Mouse (Mus musculus): Measurements from ENCODE around the gene Arhgap1.

The Arhgap1 gene

DNA sequence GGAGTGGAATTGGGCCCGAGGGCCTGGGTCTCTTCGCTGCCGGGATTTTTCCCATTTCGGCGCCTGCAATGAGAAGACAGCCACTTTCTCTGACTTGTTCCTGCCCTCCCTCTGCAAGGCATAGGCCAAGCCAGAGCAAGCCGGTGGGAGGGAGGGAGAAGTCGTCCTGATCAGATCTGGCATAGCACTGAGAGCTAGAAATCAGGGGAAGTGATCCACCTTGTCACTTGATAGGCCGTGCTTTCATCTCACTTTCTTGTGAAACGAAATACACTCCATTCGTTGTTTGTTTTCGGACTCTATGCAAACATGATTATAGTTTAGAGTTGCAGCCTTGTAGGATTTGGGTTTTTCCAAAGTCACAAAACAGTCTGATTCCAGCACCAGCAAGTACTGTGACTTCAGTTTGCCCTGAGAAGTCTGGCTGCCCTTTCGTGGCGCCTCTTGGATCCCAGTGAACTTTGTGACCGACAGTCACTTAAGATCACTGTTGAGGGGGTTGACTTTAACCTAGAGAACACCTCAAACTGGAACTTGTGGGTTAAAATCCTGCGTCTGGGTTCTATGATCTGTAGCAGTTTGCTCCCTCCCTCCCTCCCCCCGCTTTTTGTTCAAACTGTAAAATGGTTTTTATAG lies 818 bp downstream of the Arhgap1 start:
- DNase-seq = no peak

DNA sequence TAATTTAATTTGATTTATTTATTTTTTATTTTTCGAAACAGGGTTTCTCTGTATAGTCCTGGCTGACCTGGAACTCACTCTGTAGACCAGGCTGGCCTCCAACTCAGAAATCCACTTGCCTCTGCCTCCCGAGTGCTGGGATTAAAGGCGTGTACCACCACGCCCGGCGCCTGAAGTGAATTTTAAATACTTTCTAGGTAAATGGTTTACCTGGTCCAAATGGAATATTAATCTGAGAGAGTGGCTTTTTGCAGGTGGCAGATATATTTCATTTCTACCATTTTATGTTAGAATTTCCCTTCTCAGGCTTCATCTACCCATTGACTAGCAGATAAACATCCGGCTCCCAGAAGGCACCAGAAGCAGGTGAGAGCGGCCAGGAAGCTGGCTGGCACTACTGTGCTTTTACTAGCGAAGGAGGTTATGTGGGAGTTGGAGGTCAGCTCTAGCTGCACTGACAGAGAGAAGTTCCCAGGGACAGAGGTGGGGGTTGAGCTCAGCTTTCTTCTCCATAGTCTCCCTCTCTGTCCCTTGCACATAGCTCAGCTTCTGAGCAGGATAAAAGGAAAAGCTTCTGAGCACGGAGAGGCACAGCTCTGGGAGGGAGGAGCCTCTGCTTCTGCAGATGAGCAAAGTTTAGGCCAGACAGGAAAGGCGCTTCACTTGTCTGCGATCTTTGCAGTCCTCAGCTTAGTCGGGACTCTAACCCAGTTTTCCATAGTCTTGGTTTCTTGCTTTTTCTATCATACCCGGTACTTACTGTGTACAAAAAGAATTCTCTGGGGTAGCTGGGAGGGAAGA lies 2.0 kb downstream of the Arhgap1 start:
- DNase-seq = no peak

- DNase-seq = no peak
Measured at GRCm38 (mm10) chr2:91652863-91653262, 3.2 kb downstream of the Arhgap1 start.

- DNase-seq = no peak
Measured at GRCm38 (mm10) chr2:91655388-91655787, 5.7 kb downstream of the Arhgap1 start.

DNA sequence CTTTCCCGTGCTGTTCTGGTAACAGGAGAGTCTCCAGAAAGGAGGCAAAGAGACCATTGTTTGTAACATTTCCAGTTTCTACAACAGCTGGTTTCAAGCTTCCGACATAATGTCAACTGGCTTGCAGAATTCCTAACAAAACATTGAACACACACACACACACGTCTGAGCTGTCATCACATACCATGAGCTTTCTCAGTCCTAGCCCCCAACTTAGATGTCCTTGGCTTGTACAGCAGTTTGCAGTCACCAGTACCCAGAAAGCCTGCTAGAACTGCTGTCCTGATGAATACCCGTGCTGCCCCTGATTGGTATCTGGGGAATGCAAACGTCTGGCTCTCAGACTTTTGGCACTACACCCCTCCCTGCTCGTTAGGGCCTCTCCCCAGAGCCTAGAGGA lies 6.2 kb downstream of the Arhgap1 start:
- no peak for DNase-seq

- no peak for DNase-seq
Measured at GRCm38 (mm10) chr2:91656774-91657173, 7.1 kb downstream of the Arhgap1 start.

DNA sequence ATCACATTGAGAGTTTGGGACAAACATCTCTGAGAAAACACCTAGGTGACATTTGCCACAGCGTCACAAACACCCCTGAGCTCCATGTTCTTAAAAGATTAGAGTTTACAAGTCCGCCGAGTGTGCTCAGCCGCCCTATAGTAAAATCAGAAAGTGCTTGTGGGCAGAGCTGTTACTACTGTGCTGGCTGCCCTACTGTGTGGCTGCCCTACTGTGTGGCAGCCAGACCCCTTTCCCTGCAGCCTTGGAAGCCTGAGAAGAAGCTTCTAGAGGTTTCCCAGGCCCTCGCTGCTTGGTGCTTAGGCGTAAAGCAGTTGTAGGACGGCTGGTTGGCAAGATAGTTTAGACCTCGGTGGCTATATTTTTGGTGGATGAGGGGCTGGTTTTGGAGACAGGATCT lies 10.0 kb downstream of the Arhgap1 start:
- no peak for DNase-seq

GRCm38 (mm10) chr2:91660981-91661380 lies 11.3 kb downstream of the Arhgap1 start:
- DNase-seq = no peak

DNA sequence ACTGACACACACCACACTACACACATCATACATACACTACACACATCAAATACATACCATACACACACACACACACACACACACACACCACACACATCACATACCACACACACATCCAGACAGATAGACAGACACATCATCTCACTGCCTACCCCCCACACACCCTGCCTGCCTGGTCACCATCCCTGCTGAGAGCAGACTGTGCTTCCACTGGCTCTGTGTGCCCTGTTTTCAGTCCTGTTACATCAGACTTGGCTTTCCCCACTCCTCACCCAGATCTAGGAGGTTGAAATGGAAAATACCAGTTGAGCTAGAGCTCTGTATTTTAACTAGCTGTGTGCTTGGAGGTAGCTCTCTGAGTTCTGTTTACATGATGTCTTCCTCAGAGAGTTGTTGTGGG lies 15.1 kb downstream of the Arhgap1 start:
- DNase-seq = no peak

GRCm38 (mm10) chr2:91666386-91666910 lies 16.8 kb downstream of the Arhgap1 start:
- DNase-seq = no peak

DNA sequence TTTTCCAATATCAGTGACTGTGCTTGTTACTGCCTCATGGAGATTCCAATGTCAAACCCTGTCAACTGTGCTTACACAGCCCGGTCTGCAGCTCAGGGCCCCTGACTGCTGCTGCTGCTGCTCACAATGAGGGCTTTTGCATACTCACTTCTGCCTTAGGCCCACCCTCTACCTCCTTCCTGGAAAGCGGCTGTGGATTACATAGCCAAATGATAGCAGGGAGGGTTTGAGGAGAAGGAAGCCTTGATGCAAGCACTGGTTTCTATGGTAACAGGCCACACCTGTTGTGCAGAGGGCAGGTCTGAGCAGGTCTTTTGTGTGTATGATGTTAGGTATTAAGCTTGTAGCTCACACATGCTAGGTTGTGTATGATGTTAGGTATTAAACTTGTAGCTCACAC lies 18.1 kb downstream of the Arhgap1 start:
- DNase-seq = no peak

DNA sequence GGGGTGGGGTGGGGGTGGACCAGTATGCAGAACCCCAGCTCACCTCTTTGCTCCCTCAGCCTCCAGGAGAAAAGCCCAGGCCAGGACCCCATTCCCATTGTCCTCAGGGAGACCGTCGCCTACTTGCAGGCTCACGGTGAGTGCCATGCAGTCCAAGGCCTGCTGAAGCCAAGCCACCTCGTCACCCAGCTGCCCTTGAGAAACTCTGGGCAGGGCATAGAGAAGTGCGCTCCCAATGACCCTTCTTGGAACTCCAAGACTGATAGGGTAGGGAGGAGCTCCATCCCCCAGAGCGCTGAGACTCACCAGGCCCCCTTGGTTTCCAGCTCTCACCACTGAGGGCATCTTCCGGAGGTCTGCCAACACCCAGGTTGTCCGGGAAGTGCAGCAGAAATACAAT lies 19.7 kb downstream of the Arhgap1 start:
- DNase-seq = no peak

DNA sequence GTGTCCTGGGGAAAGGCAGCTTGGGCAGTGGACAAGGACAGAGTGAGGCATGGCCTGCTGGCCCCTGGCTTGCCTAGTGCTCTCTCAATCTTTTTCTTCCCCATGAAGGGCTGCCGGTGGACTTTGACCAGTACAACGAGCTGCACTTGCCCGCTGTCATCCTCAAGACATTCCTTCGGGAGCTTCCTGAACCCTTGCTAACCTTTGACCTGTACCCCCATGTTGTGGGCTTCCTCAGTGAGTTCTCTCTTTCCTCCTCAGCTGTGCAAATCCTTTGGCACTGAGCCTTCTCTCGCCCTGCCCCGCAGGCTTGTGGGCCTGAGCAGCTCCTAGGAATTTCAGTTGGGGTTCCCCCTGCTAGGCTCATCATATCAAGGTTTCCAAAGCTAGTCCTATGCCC lies 20.4 kb downstream of the Arhgap1 start:
- no peak for DNase-seq

- no peak for DNase-seq
Measured at GRCm38 (mm10) chr2:91673587-91673986, 23.9 kb downstream of the Arhgap1 start.

DNA sequence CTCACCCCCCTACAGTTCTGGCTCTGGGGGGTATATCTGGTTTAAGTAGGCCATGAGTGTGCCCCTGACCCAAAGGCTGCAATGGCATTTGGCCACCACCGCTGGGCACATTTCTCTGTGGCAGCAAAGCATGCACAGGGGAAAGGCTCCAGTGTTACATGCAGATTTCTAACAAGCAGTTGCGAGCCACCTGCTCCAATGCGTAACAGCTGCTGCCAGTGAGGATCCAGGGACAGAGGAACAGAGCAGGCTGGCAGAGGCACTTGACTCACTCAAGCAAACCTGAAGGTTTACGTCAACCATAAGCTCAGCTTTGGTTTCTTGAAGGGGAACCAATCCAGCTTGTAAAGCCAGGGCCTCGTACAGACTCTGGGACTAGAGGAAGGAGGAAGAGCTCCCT lies 25.2 kb downstream of the Arhgap1 start:
- DNase-seq = no peak

DNA sequence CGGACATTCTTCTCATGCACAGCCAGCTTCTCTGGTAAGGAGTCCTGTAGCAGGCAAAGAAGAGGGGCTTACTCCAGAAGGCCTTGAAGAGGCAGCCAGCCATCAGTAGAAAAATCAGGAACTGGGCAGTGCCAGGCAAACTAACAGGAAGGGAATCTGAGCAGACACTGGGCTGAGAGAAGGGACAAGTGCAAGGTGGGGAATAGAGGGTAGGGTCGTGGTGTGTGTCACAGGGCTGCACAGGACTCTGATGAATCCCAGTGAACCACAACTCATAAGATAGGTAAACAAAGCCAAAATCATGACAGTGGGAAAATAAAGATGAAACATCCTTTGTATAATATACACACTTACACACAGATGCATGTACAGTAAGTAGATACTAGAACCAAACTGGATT lies 26.8 kb downstream of the Arhgap1 start:
- no peak for DNase-seq

GRCm38 (mm10) chr2:91676961-91677360 lies 27.3 kb downstream of the Arhgap1 start:
- no peak for DNase-seq

GRCm38 (mm10) chr2:91682850-91683249 lies 33.2 kb downstream of the Arhgap1 start:
- peak in 1 of 2 experiments; percentile 32 for DNase-seq

- DNase-seq = peak in 1 of 2 experiments; percentile 27
Measured at GRCm38 (mm10) chr2:91683919-91684318, 34.3 kb downstream of the Arhgap1 start.

- DNase-seq = no peak
Measured at GRCm38 (mm10) chr2:91689452-91689851, 39.8 kb downstream of the Arhgap1 start.

DNA sequence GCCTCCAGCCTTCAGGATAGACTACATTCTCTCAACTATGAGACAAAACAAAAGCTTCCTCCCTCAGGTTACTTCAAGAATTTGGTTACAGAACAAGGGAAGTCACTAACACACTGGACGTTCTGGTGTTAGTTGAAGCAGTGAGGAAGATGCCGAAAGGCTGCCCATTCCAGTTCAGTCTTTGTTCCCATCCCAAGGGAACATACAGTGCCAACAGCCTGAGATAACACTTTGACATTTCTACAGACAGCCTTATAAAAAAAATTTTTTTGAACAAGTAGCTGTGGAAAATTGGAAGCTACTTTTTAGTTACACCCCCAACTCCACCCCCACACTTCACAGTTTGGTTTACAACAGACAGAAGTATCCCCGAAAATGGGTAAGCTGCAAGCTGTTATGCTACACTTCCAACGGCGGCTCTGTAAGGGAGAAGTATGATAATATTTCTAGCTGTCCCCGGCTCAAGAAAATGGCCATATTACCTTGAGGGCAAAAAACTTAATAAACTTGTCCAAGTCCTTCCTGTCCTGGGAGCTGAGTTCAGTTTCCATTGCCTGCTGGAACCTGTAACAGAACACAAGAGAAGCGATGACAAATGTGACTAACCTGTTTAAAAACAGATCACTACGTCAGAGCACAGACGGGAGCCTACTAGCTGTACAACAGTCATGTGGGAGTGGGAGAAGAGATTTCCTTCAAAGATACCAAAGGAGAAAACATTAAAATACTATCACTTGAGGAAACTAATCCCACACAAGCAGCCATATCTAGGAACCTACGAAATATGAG lies 46.0 kb downstream of the Arhgap1 start:
- no peak for DNase-seq

- no peak for DNase-seq
Measured at GRCm38 (mm10) chr2:91696225-91696590, 46.5 kb downstream of the Arhgap1 start.

DNA sequence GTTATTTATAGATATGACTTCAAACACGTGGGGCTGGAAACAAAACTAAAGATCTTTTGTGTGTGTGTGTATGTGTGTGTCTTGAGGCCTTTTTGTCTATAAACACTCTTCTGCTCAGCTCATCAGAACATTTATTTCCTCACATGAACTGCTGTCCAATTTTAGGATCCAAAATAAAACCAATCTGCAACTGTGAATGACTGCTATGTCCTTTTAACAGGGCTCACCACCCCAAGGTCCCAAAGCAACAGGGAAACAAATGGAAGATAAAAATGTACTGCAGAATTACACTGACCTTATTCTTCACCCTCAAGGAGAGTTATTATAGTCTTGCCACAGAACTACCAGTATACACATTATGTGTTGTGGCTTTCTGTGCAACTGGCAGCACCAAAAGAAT lies 49.6 kb downstream of the Arhgap1 start:
- DNase-seq = no peak

DNA sequence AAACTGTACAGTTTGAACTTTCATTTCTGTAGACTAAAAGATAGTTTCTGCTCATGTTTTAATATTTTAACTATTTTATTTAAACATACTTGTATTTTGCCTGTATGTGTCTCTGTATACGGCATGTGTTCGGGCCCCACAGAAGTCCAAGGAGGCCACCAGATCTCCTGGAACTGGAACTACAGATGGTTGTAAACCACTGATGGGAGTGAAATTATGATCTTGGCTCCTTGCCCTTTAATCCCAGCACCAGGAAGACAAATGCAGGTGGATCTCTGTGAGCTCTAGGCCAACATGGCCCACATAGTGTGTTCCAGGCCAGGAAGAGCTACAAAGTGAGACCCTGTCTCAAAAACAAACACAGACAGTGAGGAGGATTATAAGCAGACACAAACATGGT lies 51.7 kb downstream of the Arhgap1 start:
- peak in 1 of 2 experiments; percentile 16 for DNase-seq
